Mouse (Mus musculus): ENCODE measurements around the gene Gm20458.

Gm20458 gene

DNA sequence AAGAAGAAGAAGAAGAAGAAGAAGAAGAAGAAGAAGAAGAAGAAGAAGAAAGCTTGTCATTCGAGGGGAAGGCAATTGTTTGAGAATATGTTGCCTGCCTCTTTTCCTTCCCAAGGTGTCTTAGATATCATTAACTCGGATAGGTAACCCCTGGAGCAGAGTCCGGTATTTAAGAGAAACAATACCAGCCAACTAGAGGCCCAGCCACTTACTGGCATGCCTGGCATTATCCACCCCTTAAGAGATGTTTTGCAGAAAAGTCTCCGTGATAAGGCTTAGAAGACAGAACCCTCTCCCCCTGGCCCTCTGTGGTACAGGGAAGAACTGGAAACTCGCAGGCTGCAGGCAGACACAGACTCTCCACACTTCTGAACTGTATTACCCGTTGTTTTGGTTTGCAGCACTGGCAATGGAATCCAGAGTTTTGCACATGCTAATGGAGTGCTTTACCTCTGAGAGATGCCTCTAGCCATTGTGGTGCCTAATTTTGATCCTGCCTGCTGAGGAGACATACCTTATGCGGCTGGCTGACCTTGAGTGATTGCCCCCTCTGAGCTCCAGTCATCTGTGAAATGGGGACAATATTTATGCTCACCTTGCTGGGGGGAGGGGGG lies 6.8 kb upstream of the Gm20458 start:
- no peak for DNase-seq (ENCODE audit: low read depth, low spot score)

- no peak for DNase-seq (ENCODE audit: low read depth, low spot score)
Measured at GRCm38 (mm10) chr2:164454846-164455245, 5.9 kb upstream of the Gm20458 start.

GRCm38 (mm10) chr2:164455421-164456190 lies 5.2 kb upstream of the Gm20458 start:
- no peak for DNase-seq (ENCODE audit: low read depth, low spot score)

- DNase-seq (ENCODE audit: low read depth, low spot score): no peak
Measured at GRCm38 (mm10) chr2:164456413-164456812, 4.4 kb upstream of the Gm20458 start.

- DNase-seq (ENCODE audit: low read depth, low spot score): no peak
Measured at GRCm38 (mm10) chr2:164456864-164457300, 3.9 kb upstream of the Gm20458 start, which contains the start of gene Sys1. Gene Sys1 (plus strand): TSS chr2:164456964.

- no peak for DNase-seq (ENCODE audit: low read depth, low spot score)
Measured at GRCm38 (mm10) chr2:164457942-164458341, 2.8 kb upstream of the Gm20458 start.

DNA sequence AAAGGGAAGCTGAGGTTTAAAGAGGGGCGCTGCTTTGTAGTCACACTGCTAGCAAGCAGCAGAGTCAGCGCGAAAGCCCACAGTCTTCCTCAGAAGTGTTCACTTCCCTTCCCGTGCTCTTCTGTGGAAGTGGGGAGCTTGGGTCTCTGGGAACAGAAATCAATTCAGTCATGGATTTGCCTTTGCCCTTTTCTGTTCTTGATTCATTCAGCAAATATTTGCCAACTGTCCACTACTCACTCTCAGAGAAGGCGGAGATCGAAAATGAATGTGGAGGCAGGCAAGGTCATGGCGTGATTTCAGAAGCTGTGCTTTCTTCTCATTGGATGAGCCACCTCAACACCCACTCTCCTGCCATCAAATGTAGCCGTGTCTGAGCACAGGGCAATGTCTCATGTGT lies 2.2 kb upstream of the Gm20458 start:
- no peak for DNase-seq (ENCODE audit: low read depth, low spot score)

GRCm38 (mm10) chr2:164465161-164465560 lies 4.4 kb downstream of the Gm20458 start:
- no peak for DNase-seq (ENCODE audit: low read depth, low spot score)

- DNase-seq (ENCODE audit: low read depth, low spot score): no peak
Measured at GRCm38 (mm10) chr2:164466787-164467186, 6.0 kb downstream of the Gm20458 start.

DNA sequence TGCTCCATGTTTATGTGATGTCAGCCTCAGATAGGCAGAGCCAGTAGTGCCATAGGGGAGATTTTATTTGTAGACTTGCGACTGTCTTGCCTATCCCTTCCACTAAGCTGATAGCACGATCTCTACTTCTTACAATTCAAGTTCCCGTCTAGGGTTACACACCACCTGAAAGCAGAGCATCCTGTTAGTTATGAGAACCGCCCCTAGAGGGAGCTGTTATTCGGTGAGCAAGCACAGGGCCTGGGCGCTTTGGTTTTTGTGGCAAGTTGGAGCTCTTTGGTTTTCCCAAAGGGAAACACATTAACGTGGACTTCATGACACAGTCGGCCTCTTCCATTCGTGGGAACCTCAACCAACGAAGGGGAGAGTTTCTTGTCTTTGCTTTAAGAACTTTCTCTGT lies 9.5 kb downstream of the Gm20458 start:
- DNase-seq (ENCODE audit: low read depth, low spot score): peak; percentile 58

GRCm38 (mm10) chr2:164473624-164474023 lies 12.9 kb downstream of the Gm20458 start, which contains the start of gene Trp53tg5:
Gene Trp53tg5 (minus strand): TSS chr2:164473724.
- no peak for DNase-seq (ENCODE audit: low read depth, low spot score)

GRCm38 (mm10) chr2:164485681-164486257 lies 25.0 kb downstream of the Gm20458 start, which contains the start of gene Dbndd2:
Gene Dbndd2 (plus strand): TSS chr2:164486106.
- no peak for DNase-seq (ENCODE audit: low read depth, low spot score)

- DNase-seq (ENCODE audit: low read depth, low spot score): no peak
Measured at GRCm38 (mm10) chr2:164486258-164487114, 25.7 kb downstream of the Gm20458 start.

- DNase-seq (ENCODE audit: low read depth, low spot score): no peak
Measured at GRCm38 (mm10) chr2:164487115-164487527, 26.4 kb downstream of the Gm20458 start.

DNA sequence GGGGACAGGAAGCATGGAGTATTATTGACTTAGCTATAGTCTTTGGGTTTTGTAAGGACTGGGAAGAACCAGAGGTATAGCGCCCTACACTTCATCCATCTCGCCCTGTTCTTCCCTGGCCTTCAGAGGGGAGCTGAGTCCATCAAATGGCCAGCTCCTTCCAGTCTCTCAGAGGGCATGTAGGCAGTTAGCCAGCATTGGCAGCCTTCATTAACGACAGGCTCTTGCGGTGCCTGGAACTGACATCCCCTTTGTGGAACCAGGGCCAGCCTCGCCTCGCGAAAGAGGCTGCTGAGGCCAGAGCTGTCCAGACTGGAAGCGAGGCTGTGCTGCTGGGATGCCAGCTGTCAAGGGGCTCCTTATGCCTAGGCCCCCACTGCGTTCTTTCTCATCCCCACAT lies 27.0 kb downstream of the Gm20458 start:
- DNase-seq (ENCODE audit: low read depth, low spot score): no peak

GRCm38 (mm10) chr2:164494126-164494525 lies 33.4 kb downstream of the Gm20458 start:
- DNase-seq (ENCODE audit: low read depth, low spot score): no peak

DNA sequence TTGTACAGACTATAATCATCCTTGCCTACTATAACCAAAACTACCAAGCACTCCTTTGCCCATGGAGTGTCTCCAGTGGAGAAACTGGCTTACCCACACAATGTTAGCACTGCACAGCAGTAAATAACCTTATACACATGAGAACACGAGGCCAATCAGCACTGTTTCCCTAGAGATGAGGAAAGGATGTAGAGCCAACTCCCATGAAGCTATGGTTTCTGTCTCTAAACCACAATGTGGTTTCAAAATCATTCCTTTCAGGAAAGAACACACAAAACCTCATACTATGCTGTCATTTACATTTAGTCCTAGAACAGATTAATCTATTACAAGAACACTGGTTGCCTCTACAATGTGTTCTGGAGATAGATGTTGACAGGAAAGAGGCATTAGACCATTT lies 35.6 kb downstream of the Gm20458 start:
- no peak for DNase-seq (ENCODE audit: low read depth, low spot score)

DNA sequence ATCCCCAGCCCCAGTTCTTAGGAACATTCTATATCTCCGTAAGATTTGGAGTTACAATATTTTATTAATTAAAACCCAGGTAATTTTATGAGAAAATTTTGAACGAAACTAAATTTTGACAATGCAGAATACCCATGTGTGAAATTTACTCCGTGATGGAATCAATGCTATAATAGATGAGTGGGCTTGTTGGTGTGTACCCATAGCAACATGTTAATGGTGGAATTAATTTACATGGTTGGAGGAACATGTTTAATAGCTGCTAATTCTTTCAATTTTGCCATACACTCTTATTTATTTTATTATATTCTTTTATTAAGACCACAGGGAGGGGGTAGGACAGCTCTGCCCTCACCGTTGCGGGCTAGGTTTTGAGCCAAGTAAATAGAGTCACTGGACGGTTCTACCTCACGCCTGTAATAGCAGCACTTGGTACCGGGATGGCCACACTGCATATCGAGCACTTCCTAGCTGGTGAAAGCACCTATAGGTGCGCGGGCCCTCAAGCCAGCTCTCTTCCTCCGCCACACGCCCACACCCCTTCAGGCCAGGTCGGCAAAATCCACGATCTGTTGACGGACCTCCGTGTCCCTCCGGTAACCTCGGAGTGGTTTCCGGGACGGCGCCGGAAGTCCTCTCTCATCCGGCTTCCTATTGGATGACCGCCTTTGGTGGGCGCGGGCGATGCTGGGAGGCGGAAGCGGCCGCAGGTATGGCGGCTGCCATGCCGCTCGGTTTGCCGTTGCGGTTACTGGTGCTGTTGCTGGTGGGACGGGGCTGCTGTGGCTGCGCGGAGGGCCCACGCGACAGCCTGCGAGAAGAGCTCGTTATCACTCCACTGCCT lies 36.3 kb downstream of the Gm20458 start, which contains the start of gene Pigt:
Pigt (plus strand) TSS at position 674 of the 844 bp plus-strand sequence.
- peak; percentile 73 for DNase-seq (ENCODE audit: low read depth, low spot score)

- no peak for DNase-seq (ENCODE audit: low read depth, low spot score)
Measured at GRCm38 (mm10) chr2:164497691-164498268, 37.0 kb downstream of the Gm20458 start.

DNA sequence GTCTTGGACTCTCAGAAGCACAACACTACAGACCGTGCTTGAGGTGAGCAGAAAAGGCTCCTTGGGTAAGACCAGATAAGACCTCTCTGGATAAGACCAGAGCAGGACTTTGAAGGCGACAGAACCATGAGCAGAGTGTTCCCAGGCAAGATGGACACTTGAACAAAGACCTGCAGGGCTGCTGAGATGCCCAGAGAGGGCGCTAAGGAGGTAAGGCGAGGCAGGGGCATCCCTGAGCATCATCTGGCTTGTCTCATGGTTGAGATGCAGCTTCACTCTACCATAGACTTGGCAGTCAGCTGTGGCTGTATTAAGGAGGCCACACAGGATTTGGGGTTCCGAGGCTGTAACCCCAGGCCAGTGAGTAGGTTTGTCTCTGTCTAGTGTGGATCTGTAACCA lies 38.5 kb downstream of the Gm20458 start:
- no peak for DNase-seq (ENCODE audit: low read depth, low spot score)
